Mouse (Mus musculus) fibroblast of lung, adult 2 months (primary cell): ENCODE measurements around the gene Dgat2.

Source experiments
- DNase-seq: peaks from one replicate; pipeline ENCODE4 v3.0.0-alpha.2; 2011; ENCODE audit warnings: low read depth

Gene Dgat2

GRCm38 (mm10) chr7:99139841-99140491, 42.6 kb downstream of the Dgat2 start:
- DNase-seq, result no peak

- no peak for DNase-seq
Observed at GRCm38 (mm10) chr7:99137541-99137940, 45.0 kb downstream of the Dgat2 start.

GRCm38 (mm10) chr7:99136789-99137188, 45.7 kb downstream of the Dgat2 start:
- no peak for DNase-seq

- no peak for DNase-seq
Observed at GRCm38 (mm10) chr7:99133811-99134402, 48.6 kb downstream of the Dgat2 start.

GRCm38 (mm10) chr7:99132597-99132996, 49.9 kb downstream of the Dgat2 start:
- DNase-seq, result no peak

GRCm38 (mm10) chr7:99131819-99132353, 50.6 kb downstream of the Dgat2 start:
- no peak for DNase-seq

GRCm38 (mm10) chr7:99128965-99129364, 53.6 kb downstream of the Dgat2 start:
- no peak for DNase-seq

GRCm38 (mm10) chr7:99128020-99128950, 54.2 kb downstream of the Dgat2 start:
- no peak for DNase-seq

GRCm38 (mm10) chr7:99126057-99126456, 56.5 kb downstream of the Dgat2 start:
- no peak for DNase-seq

GRCm38 (mm10) chr7:99122651-99123050, 59.9 kb downstream of the Dgat2 start:
- no peak for DNase-seq

GRCm38 (mm10) chr7:99120865-99121521, 61.5 kb downstream of the Dgat2 start:
- DNase-seq, result no peak

GRCm38 (mm10) chr7:99120082-99120481, 62.4 kb downstream of the Dgat2 start:
- no peak for DNase-seq

GRCm38 (mm10) chr7:99116781-99117180, 65.7 kb downstream of the Dgat2 start:
- no peak for DNase-seq

- no peak for DNase-seq
Observed at GRCm38 (mm10) chr7:99114006-99114726, 68.4 kb downstream of the Dgat2 start.

- no peak for DNase-seq
Observed at GRCm38 (mm10) chr7:99107566-99107965, 75.0 kb downstream of the Dgat2 start.

GRCm38 (mm10) chr7:99106714-99107270, 75.7 kb downstream of the Dgat2 start:
- no peak for DNase-seq
